9 mouse cellular contexts compared by ENCODE assay signal in genomic region chr5:38532084-38532483, GRCm38 (mm10). TPM values are rescaled to one million over a fixed set of nuclear protein-coding genes. Genes with fewer than 3 reads are reported as not detected.
DNase-seq lines count a peak whose midpoint lies in the region; ATAC-seq and TF ChIP-seq lines count a peak whose summit lies in the region.
"Had no signal": no experiment of that assay in that cellular context is flagged by ENCODE, and none has a peak within 500 bp of the region (broad histone marks: within the 10 kb centered on the region; RNA-seq: fewer than 3 reads in every experiment).

No protein-coding gene starts in this region.

- TF ChIP-seq CTCF in layer of hippocampus, adult 2 months (conservative IDR thresholded peaks at IDR 0.05): no peak
- TF ChIP-seq CTCF in kidney, adult 2 months (conservative IDR thresholded peaks at IDR 0.05; ENCODE audit: insufficient read depth, insufficient read length, low read depth, low read length): no peak

- no peak overlapping the region for H3K27ac ChIP-seq in hindbrain, embryonic 15.5 days (replicated peaks)
- no peak overlapping the region for H3K27ac ChIP-seq in hindbrain, embryonic 10.5 days
- H3K27ac ChIP-seq in layer of hippocampus, adult 2 months: peak overlapping the region; percentile 77
- no peak overlapping the region for H3K27ac ChIP-seq in kidney, embryonic 16.5 days (ENCODE audit: low read length)
- H3K27ac ChIP-seq in kidney, adult 2 months (ENCODE audit: insufficient read depth, low read depth, low read length): no peak overlapping the region

- no peaks in the 10 kb centered on the region for H3K27me3 ChIP-seq in hindbrain, embryonic 15.5 days
- no peaks in the 10 kb centered on the region for H3K27me3 ChIP-seq in hindbrain, embryonic 10.5 days (ENCODE audit: insufficient read depth, poor library complexity, severe bottlenecking)
- H3K27me3 ChIP-seq in kidney, embryonic 16.5 days (ENCODE audit: insufficient read depth, low read length): no peaks in the 10 kb centered on the region
- no peaks in the 10 kb centered on the region for H3K27me3 ChIP-seq in kidney, adult 2 months (replicated peaks; ENCODE audit: control insufficient read depth, insufficient read depth, low read length)
- H3K27me3 ChIP-seq: megakaryocyte, embryonic 14.5 days had no signal

- no peak overlapping the region for H3K4me2 ChIP-seq in hindbrain, embryonic 15.5 days
- H3K4me2 ChIP-seq in kidney, embryonic 16.5 days (replicated peaks; ENCODE audit: low read depth, low read length): no peak overlapping the region

- peaks cover 86% of the 10 kb centered on the region for H3K36me3 ChIP-seq in hindbrain, embryonic 15.5 days
- peaks cover 100% of the 10 kb centered on the region for H3K36me3 ChIP-seq in hindbrain, embryonic 10.5 days
- H3K36me3 ChIP-seq in kidney, embryonic 16.5 days (ENCODE audit: insufficient read depth, low read length): peaks cover 95% of the 10 kb centered on the region
- peaks cover 4% of the 10 kb centered on the region for H3K36me3 ChIP-seq in kidney, adult 2 months (ENCODE audit: control insufficient read depth, insufficient read depth, low read length)

- H3K4me1 ChIP-seq in hindbrain, embryonic 15.5 days (replicated peaks): no peaks in the 10 kb centered on the region
- H3K4me1 ChIP-seq in hindbrain, embryonic 10.5 days (replicated peaks): no peaks in the 10 kb centered on the region
- no peaks in the 10 kb centered on the region for H3K4me1 ChIP-seq in kidney, embryonic 16.5 days (ENCODE audit: insufficient read depth, low read length)
- H3K4me1 ChIP-seq in kidney, adult 2 months (ENCODE audit: control insufficient read depth, insufficient read depth, low read length): no peaks in the 10 kb centered on the region

- 78% methylated on average over 4 of the region's 4 CpGs for WGBS in hindbrain, embryonic 15.5 days
- WGBS in hindbrain, embryonic 10.5 days: 88% methylated on average over 4 of the region's 4 CpGs
- WGBS in kidney, embryonic 16.5 days: 93% methylated on average over 4 of the region's 4 CpGs
- 92% methylated on average over 4 of the region's 4 CpGs for WGBS in kidney, adult 2 months

- no peak overlapping the region for H3K4me3 ChIP-seq in hindbrain, embryonic 15.5 days
- no peak overlapping the region for H3K4me3 ChIP-seq in hindbrain, embryonic 10.5 days
- no peak overlapping the region for H3K4me3 ChIP-seq in layer of hippocampus, adult 2 months
- H3K4me3 ChIP-seq in kidney, embryonic 16.5 days (ENCODE audit: low read length): no peak overlapping the region
- H3K4me3 ChIP-seq in kidney, adult 2 months (ENCODE audit: insufficient read depth, low read depth, low read length): no peak overlapping the region
- H3K4me3 ChIP-seq: megakaryocyte, embryonic 14.5 days had no signal

- peak; percentile 76 for ATAC-seq in hindbrain, embryonic 15.5 days (ENCODE audit: low FRiP score, low read depth)
- ATAC-seq in kidney, embryonic 16.5 days (ENCODE audit: low FRiP score, low TSS enrichment): no peak

- no peak for TF ChIP-seq POLR2A in kidney, adult 2 months (IDR thresholded peaks at IDR 0.05; ENCODE audit: low read depth, low read length)

- no peak for DNase-seq in hindbrain, embryonic 10.5 days (ENCODE audit: low spot score)
- DNase-seq in cerebellum, postnatal 10 days: peak; percentile 56 to 68
- DNase-seq in layer of hippocampus, adult 2 months (ENCODE audit: low spot score in 2 of 2): peak; percentile 55 to 74
- peak; percentile 31 to 57 for DNase-seq in right cerebral cortex, adult 2 months (ENCODE audit: low spot score in 2 of 2)
- DNase-seq in kidney, adult 9 months: no peak
- DNase-seq in kidney, adult 2 months: no peak

- H3K9me3 ChIP-seq in hindbrain, embryonic 15.5 days: no peaks in the 10 kb centered on the region
- no peaks in the 10 kb centered on the region for H3K9me3 ChIP-seq in hindbrain, embryonic 10.5 days
- no peaks in the 10 kb centered on the region for H3K9me3 ChIP-seq in kidney, embryonic 16.5 days (ENCODE audit: low read length)
- H3K9me3 ChIP-seq: megakaryocyte, embryonic 14.5 days had no signal

- H3K9ac ChIP-seq in hindbrain, embryonic 15.5 days: no peak overlapping the region
- no peak overlapping the region for H3K9ac ChIP-seq in kidney, embryonic 16.5 days (replicated peaks; ENCODE audit: low read length)

RNA-seq across cellular contexts. Expression of gene Slc2a9, which starts 29.1 kb away (rescaled TPM):
- polyA plus RNA-seq in hindbrain, embryonic 15.5 days (2015; fragmentation: Nextera tagmentation; extraction: Ambion mirVana): 0.49 and 0.60 TPM in 2 replicates
- polyA plus RNA-seq in hindbrain, embryonic 10.5 days (2016; fragmentation: Nextera tagmentation; extraction: Ambion mirVana): 0.11 and 0.44 TPM in 2 replicates
- 1 to 10 TPM; 3.2 to 4.2 TPM for total RNA-seq in layer of hippocampus, adult 2 months (2021)
- polyA plus RNA-seq in kidney, embryonic 16.5 days (2015; fragmentation: Nextera tagmentation; extraction: Ambion mirVana): 1.8 and 2.4 TPM in 2 replicates
- 9.7 and 11.1 TPM in 2 replicates for polyA plus RNA-seq in kidney, adult 2 months (2012; rRNA removed)

RNA-seq across cellular contexts. Expression of gene Wdr1, which starts 30.9 kb away (rescaled TPM):
- polyA plus RNA-seq in hindbrain, embryonic 15.5 days (2015; fragmentation: Nextera tagmentation; extraction: Ambion mirVana): 185 and 188 TPM in 2 replicates
- 168 and 171 TPM in 2 replicates for polyA plus RNA-seq in hindbrain, embryonic 10.5 days (2016; fragmentation: Nextera tagmentation; extraction: Ambion mirVana)
- 100 to 1,000 TPM; 203 to 212 TPM for total RNA-seq in layer of hippocampus, adult 2 months (2021)
- polyA plus RNA-seq in kidney, embryonic 16.5 days (2015; fragmentation: Nextera tagmentation; extraction: Ambion mirVana): 236 and 251 TPM in 2 replicates
- 115 and 122 TPM in 2 replicates for polyA plus RNA-seq in kidney, adult 2 months (2012; rRNA removed)

Comparison
In these comparisons a context has a peak if more than half of its experiments do, and no peak if none do; other contexts are left out.
1. DNase-seq: peak in cerebellum, postnatal 10 days (2 of 2), layer of hippocampus, adult 2 months (2 of 2) and right cerebral cortex, adult 2 months (2 of 2); none in hindbrain, embryonic 10.5 days (single experiment), kidney, adult 9 months (single experiment) and kidney, adult 2 months (single experiment).